Mouse (Mus musculus): Measurements from ENCODE around the gene Rnf44. TPM values are rescaled to one million over a fixed set of nuclear protein-coding genes. Genes with fewer than 3 reads are reported as not detected.

Rnf44 gene
- 469 and 478 TPM in 2 replicates for polyA plus RNA-seq (2012; ENCODE audit: low replicate concordance)

GRCm38 (mm10) chr13:54693558-54694347 lies at the start of gene Rnf44:
Gene Rnf44, minus strand, starts transcription at chr13:54693907.

GRCm38 (mm10) chr13:54701243-54701642 lies 7.5 kb upstream of the Rnf44 start, which contains the start of gene Cdhr2:
Gene Cdhr2, plus strand, starts transcription at chr13:54701461.

Other genes starting within 250 kb of the Rnf44 start
- 77.1 and 98.4 TPM in 2 replicates for gene Thoc3, start 225.1 kb downstream of the Rnf44 start, polyA plus RNA-seq (2012; ENCODE audit: low replicate concordance)
- 4.6 and 5.4 TPM in 2 replicates for gene Simc1, start 190.1 kb downstream of the Rnf44 start, polyA plus RNA-seq (2012; ENCODE audit: low replicate concordance)
- 18.6 and 39.3 TPM in 2 replicates for gene 4833439L19Rik, start 128.5 kb downstream of the Rnf44 start, polyA plus RNA-seq (2012; ENCODE audit: low replicate concordance)
- 4.3 and 5.5 TPM in 2 replicates for gene Arl10, start 118.9 kb downstream of the Rnf44 start, polyA plus RNA-seq (2012; ENCODE audit: low replicate concordance)
- 14.1 and 16.2 TPM in 2 replicates for gene Nop16, start 103.8 kb downstream of the Rnf44 start, polyA plus RNA-seq (2012; ENCODE audit: low replicate concordance)
- 6.4 and 56.9 TPM in 2 replicates for gene Higd2a, start 103.7 kb downstream of the Rnf44 start, polyA plus RNA-seq (2012; ENCODE audit: low replicate concordance)
- gene Cltb, start 82.6 kb downstream of the Rnf44 start, polyA plus RNA-seq (2012; ENCODE audit: low replicate concordance) = 40.3 and 97.6 TPM in 2 replicates
- 8.7 and 14.0 TPM in 2 replicates for gene Faf2, start 72.1 kb downstream of the Rnf44 start, polyA plus RNA-seq (2012; ENCODE audit: low replicate concordance)
- gene Cdhr2, start 7.6 kb upstream of the Rnf44 start, polyA plus RNA-seq (2012; ENCODE audit: low replicate concordance) = not detected in 2 replicates
- not detected in 2 replicates for gene Gprin1, start 56.0 kb upstream of the Rnf44 start, polyA plus RNA-seq (2012; ENCODE audit: low replicate concordance)
- gene Sncb, start 72.7 kb upstream of the Rnf44 start, polyA plus RNA-seq (2012; ENCODE audit: low replicate concordance) = 0.30 TPM in 1 of 2 replicates, not detected in the other
- gene Eif4e1b, start 90.1 kb upstream of the Rnf44 start, polyA plus RNA-seq (2012; ENCODE audit: low replicate concordance) = 0.09 TPM in 1 of 2 replicates, not detected in the other
- 2.2 and 2.8 TPM in 2 replicates for gene Tspan17, start 95.5 kb upstream of the Rnf44 start, polyA plus RNA-seq (2012; ENCODE audit: low replicate concordance)

All from leukemia stem cell, adult 10-12 weeks (primary cell).